8 mouse cellular contexts compared by ENCODE assay signal in genomic region chr17:25828712-25829557, GRCm38 (mm10). TPM values are rescaled to one million over a fixed set of nuclear protein-coding genes. Genes with fewer than 3 reads are reported as not detected.
A peak's percentile ranks its signal among the peaks of the same experiment; 100 is the strongest.
DNase-seq lines count a peak whose midpoint lies in the region; ATAC-seq and TF ChIP-seq lines count a peak whose summit lies in the region.

Jmjd8 (plus strand) TSS chr17:25828867.

- intact Hi-C loops in heart, postnatal 25 days (cut with DNase I) = no loop called here

- WGBS in forebrain, embryonic 16.5 days = 1% methylated on average over 32 of the region's 32 CpGs
- 5% methylated on average over 32 of the region's 32 CpGs for WGBS in lung, embryonic 14.5 days
- WGBS in olfactory bulb, adult 2 months = under 1% methylated on average over 32 of the region's 32 CpGs

- H3K4me3 ChIP-seq in G1E (ENCODE audit: low read depth, low read length) = peak within 1 kb of the TSS; percentile 21; the same call in 1 of the 2 replicates
- peak within 1 kb of the TSS; percentile 66 for H3K4me3 ChIP-seq in forebrain, embryonic 16.5 days (replicated peaks; ENCODE audit: low read length)
- H3K4me3 ChIP-seq in lung, embryonic 14.5 days (ENCODE audit: low read depth, low read length) = peak within 1 kb of the TSS; percentile 82
- H3K4me3 ChIP-seq in olfactory bulb, adult 2 months (ENCODE audit: insufficient read depth, low read depth, low read length) = peak within 1 kb of the TSS; percentile 75

- H3K27ac ChIP-seq in forebrain, embryonic 16.5 days (ENCODE audit: low read length) = peak within 1 kb of the TSS; percentile 93
- H3K27ac ChIP-seq in lung, embryonic 14.5 days (ENCODE audit: low read depth) = peak within 1 kb of the TSS; percentile 91
- H3K27ac ChIP-seq in olfactory bulb, adult 2 months (ENCODE audit: insufficient read depth, low read depth, low read length) = peak within 1 kb of the TSS; percentile 81

- ATAC-seq in G1E (ENCODE audit: extremely low read depth, insufficient number of reproducible peaks, low FRiP score, poor library complexity, severe bottlenecking) = no peak
- ATAC-seq in forebrain, embryonic 16.5 days = peak; percentile 73
- ATAC-seq in lung, embryonic 14.5 days (ENCODE audit: insufficient read depth) = peak; percentile 26; the same call in 1 of the 2 replicates

- TF ChIP-seq POLR2A in olfactory bulb, adult 2 months (IDR thresholded peaks at IDR 0.05; ENCODE audit: insufficient read depth, low read depth, low read length) = peak; percentile 79

- H3K4me2 ChIP-seq in forebrain, embryonic 16.5 days (ENCODE audit: low read length) = peak within 1 kb of the TSS; percentile 93
- H3K4me2 ChIP-seq in lung, embryonic 14.5 days = peak within 1 kb of the TSS; percentile 98

- H3K27me3 ChIP-seq in G1E (ENCODE audit: insufficient read depth, low read length) = no peaks in the 10 kb centered on the region
- no peaks in the 10 kb centered on the region for H3K27me3 ChIP-seq in forebrain, embryonic 16.5 days (replicated peaks; ENCODE audit: control insufficient read depth, insufficient read depth, low read length)
- H3K27me3 ChIP-seq in lung, embryonic 14.5 days (ENCODE audit: insufficient read depth, low read length) = no peaks in the 10 kb centered on the region

- no peak for DNase-seq in G1E (ENCODE audit: low spot score)
- peak; percentile 80 for DNase-seq in cerebellum, adult 11-12 months
- peak; percentile 57 for DNase-seq in heart, postnatal 25 days (ENCODE audit: low spot score)
- peak; percentile 84 for DNase-seq in layer of hippocampus, adult 11-12 months (ENCODE audit: low spot score)
- DNase-seq in lung, embryonic 14.5 days = peak; percentile 91
- peak; percentile 81 for DNase-seq in thymus, postnatal 0 days (ENCODE audit: low spot score)

- no peaks in the 10 kb centered on the region for H3K9me3 ChIP-seq in G1E (replicated peaks)
- H3K9me3 ChIP-seq in forebrain, embryonic 16.5 days (ENCODE audit: control insufficient read depth, low read length) = no peaks in the 10 kb centered on the region
- H3K9me3 ChIP-seq in lung, embryonic 14.5 days (ENCODE audit: low read depth, low read length) = no peaks in the 10 kb centered on the region

- peaks cover 84% of the 10 kb centered on the region for H3K4me1 ChIP-seq in G1E (ENCODE audit: insufficient read depth, low read depth, low read length)
- peaks cover 79% of the 10 kb centered on the region for H3K4me1 ChIP-seq in forebrain, embryonic 16.5 days (replicated peaks; ENCODE audit: control insufficient read depth, insufficient read depth, low read length)
- H3K4me1 ChIP-seq in lung, embryonic 14.5 days (ENCODE audit: insufficient read depth) = peaks cover 33% of the 10 kb centered on the region
- peaks cover 72% of the 10 kb centered on the region for H3K4me1 ChIP-seq in olfactory bulb, adult 2 months (ENCODE audit: control insufficient read depth, insufficient read depth, low read length)

- TF ChIP-seq CTCF in G1E (IDR thresholded peaks at IDR 0.05; ENCODE audit: low read depth, low read length) = no peak
- peak; percentile 62 for TF ChIP-seq CTCF in lung, embryonic 14.5 days (IDR thresholded peaks at IDR 0.05; ENCODE audit: low read depth)
- no peak for TF ChIP-seq CTCF in olfactory bulb, adult 2 months (IDR thresholded peaks at IDR 0.05; ENCODE audit: insufficient read depth, low read depth, low read length)

- H3K36me3 ChIP-seq in G1E (replicated peaks) = peaks cover 84% of the 10 kb centered on the region
- H3K36me3 ChIP-seq in forebrain, embryonic 16.5 days (ENCODE audit: control insufficient read depth, insufficient read depth) = peaks cover 20% of the 10 kb centered on the region
- peaks cover 57% of the 10 kb centered on the region for H3K36me3 ChIP-seq in lung, embryonic 14.5 days (ENCODE audit: insufficient read depth)

- peak within 1 kb of the TSS; percentile 80 for H3K9ac ChIP-seq in forebrain, embryonic 16.5 days (replicated peaks; ENCODE audit: low read depth, low read length)
- H3K9ac ChIP-seq in lung, embryonic 14.5 days = peak within 1 kb of the TSS; percentile 67

RNA-seq across cellular contexts. Expression of gene Jmjd8, which starts in this region (rescaled TPM):
- 0.90 and 1.9 TPM in 2 replicates for total RNA-seq in G1E (2014; fragmentation: Nextera tagmentation)
- 1.9 and 2.0 TPM in 2 replicates for total RNA-seq in G1E (2017)
- polyA plus RNA-seq in G1E (2012) = 0.08 and 0.11 TPM in 2 replicates
- 68.2 and 73.9 TPM in 2 replicates for polyA plus RNA-seq in forebrain, embryonic 16.5 days (2015; fragmentation: Nextera tagmentation; extraction: Ambion mirVana)
- 10 to 100 TPM; 35.5 to 36.6 TPM for total RNA-seq in heart, postnatal 25 days (2021)
- polyA plus RNA-seq in lung, embryonic 14.5 days (2014; fragmentation: Nextera tagmentation; extraction: Ambion mirVana) = 39.5 and 40.6 TPM in 2 replicates
- polyA plus RNA-seq in olfactory bulb, adult 2 months (2012; ENCODE audit: insufficient read depth, insufficient read length, low replicate concordance, missing spikeins) = not detected in 2 replicates
- 28.8 and 32.2 TPM in 2 replicates for polyA plus RNA-seq in thymus, postnatal 0 days (2015; fragmentation: Nextera tagmentation; extraction: Ambion mirVana)

Comparison
In these comparisons a context has a peak if more than half of its experiments do, and no peak if none do; other contexts are left out.
1. RNA of gene Jmjd8 (total RNA-seq): 35.5 to 36.6 TPM in heart, postnatal 25 days; 0.90 to 2.0 TPM in G1E; every median in the first group is over 10 times any median in the second.
2. RNA of gene Jmjd8 (polyA plus RNA-seq): 68.2 to 73.9 TPM in forebrain, embryonic 16.5 days, 39.5 to 40.6 TPM in lung, embryonic 14.5 days and 28.8 to 32.2 TPM in thymus, postnatal 0 days; 0.08 to 0.11 TPM in G1E and not detected in olfactory bulb, adult 2 months; every median in the first group is over 10 times any median in the second.
3. H3K4me3 ChIP-seq: peak in every context shown above with its lines; median percentile 82 in lung, embryonic 14.5 days; 75 in olfactory bulb, adult 2 months; 66 in forebrain, embryonic 16.5 days; 21 in G1E.
4. Peak in every context shown above with its lines, with median percentiles within 50 percentile points of each other: H3K27ac ChIP-seq.